Mouse (Mus musculus) stomach, postnatal 0 days (tissue): ENCODE data around the gene Lpar3. TPM values are rescaled to one million over a fixed set of nuclear protein-coding genes. Genes with fewer than 3 reads are reported as not detected.

Experiments used
- ATAC-seq: fragments of 200-750 bp; cut with Nextera tagmentation; 2 replicates; pipeline ENCODE4 v1.8.0; 2017; ENCODE audit not compliant: low FRiP score, low TSS enrichment
- DNase-seq: peaks from one replicate; pipeline ENCODE4 v3.0.0-alpha.2; 2016; ENCODE audit warnings: low spot score
- H3K27ac ChIP-seq: fragments of 300-500 bp; sonication (generic); replicated peaks from 2 replicates; pipeline ENCODE4 v1.5.1; 2014; ENCODE audit warnings: mild to moderate bottlenecking, control low read depth
- H3K27me3 ChIP-seq: fragments of 300-500 bp; sonication (generic); 2 replicates; pipeline ENCODE4 v1.6.1; 2014; ENCODE audit warnings: low read length; ENCODE audit not compliant: control insufficient read depth, insufficient read depth
- H3K36me3 ChIP-seq: fragments of 300-500 bp; sonication (generic); 2 replicates; pipeline ENCODE4 v1.6.1; 2014; ENCODE audit warnings: low read length, mixed read lengths; ENCODE audit not compliant: control insufficient read depth, insufficient read depth
- H3K4me1 ChIP-seq: fragments of 300-500 bp; sonication (generic); replicated peaks from 2 replicates; pipeline ENCODE4 v1.6.1; 2014; ENCODE audit warnings: antibody characterized with exemption; ENCODE audit not compliant: control insufficient read depth, insufficient read depth
- H3K4me2 ChIP-seq: fragments of 300-500 bp; sonication (generic); replicated peaks from 2 replicates; pipeline ENCODE4 v1.6.1; 2014; ENCODE audit warnings: low read depth, mild to moderate bottlenecking, control low read depth, moderate library complexity
- H3K4me3 ChIP-seq: fragments of 300-500 bp; sonication (generic); 2 replicates; pipeline ENCODE4 v1.5.1; 2014; ENCODE audit warnings: low read depth, low read length, control low read depth
- H3K9ac ChIP-seq: fragments of 300-500 bp; sonication (generic); 2 replicates; pipeline ENCODE4 v1.6.1; 2014; ENCODE audit warnings: mild to moderate bottlenecking, low read length, control low read depth, mixed read lengths
- H3K9me3 ChIP-seq: fragments of 300-500 bp; sonication (generic); 2 replicates; pipeline ENCODE4 v1.6.1; 2016; ENCODE audit warnings: low read length; ENCODE audit not compliant: control insufficient read depth
- CTCF ChIP-seq: IDR thresholded peaks from 2 replicates; pipeline ENCODE4 v1.5.1; 2016; ENCODE audit warnings: antibody characterized with exemption, low read depth, mild to moderate bottlenecking, moderate library complexity
- EP300 ChIP-seq: optimal IDR thresholded peaks from 2 replicates; pipeline ENCODE3; 2016; ENCODE audit warnings: antibody characterized with exemption
- WGBS: fragments of 180-500 bp; shearing (Covaris S2); extraction: QIAGEN DNeasy Blood & Tissue Kit; methylation state at CpG from one replicate; pipeline ENCODE4 v1.1.7; 2014; 5-methylcytosine and 5-hydroxymethylcytosine counted together
- polyA plus RNA-seq: library from polyadenylated mRNA; unstranded; fragments of >200 nt; fragmentation: Nextera tagmentation; extraction: Ambion mirVana; gene quantifications from 2 replicates; pipeline ENCODE4 v1.2.1, GENCODE M21; 2015

The Lpar3 gene
- polyA plus RNA-seq, 1 experiment from 2014 or later, result 0.38 TPM

GRCm38 (mm10) chr3:146237676-146238075 is 16.9 kb downstream of the Lpar3 start:
- DNase-seq, result no peak
- no peak for ATAC-seq
- Histone ChIP-seq H3K9me3 (no peaks in the 10 kb centered on the region), H3K4me3 (no peak overlapping the region), H3K27me3 (no peaks in the 10 kb centered on the region), H3K4me1 (no peaks in the 10 kb centered on the region), H3K27ac (no peak overlapping the region), H3K4me2 (no peak overlapping the region), H3K36me3 (no peaks in the 10 kb centered on the region), H3K9ac (no peak overlapping the region)
- 72% methylated on average over 5 of the region's 5 CpGs for WGBS
- TF ChIP-seq CTCF, result no peak
- TF ChIP-seq EP300, result no peak

GRCm38 (mm10) chr3:146244630-146245029 is 23.9 kb downstream of the Lpar3 start:
- no peaks in the 10 kb centered on the region for H3K27me3 ChIP-seq
- H3K9ac ChIP-seq, result no peak overlapping the region
- H3K9me3 ChIP-seq, result no peaks in the 10 kb centered on the region
- ATAC-seq, result no peak
- no peak for DNase-seq
- H3K4me1 ChIP-seq, result no peaks in the 10 kb centered on the region
- 85% methylated on average over 1 of the region's 1 CpGs for WGBS
- H3K4me2 ChIP-seq, result no peak overlapping the region
- H3K4me3 ChIP-seq, result no peak overlapping the region
- no peak overlapping the region for H3K27ac ChIP-seq
- TF ChIP-seq CTCF (no peak), EP300 (no peak)
- no peaks in the 10 kb centered on the region for H3K36me3 ChIP-seq

GRCm38 (mm10) chr3:146246557-146246956 is 25.8 kb downstream of the Lpar3 start:
- TF ChIP-seq EP300, result no peak
- no peak for TF ChIP-seq CTCF
- no peak for ATAC-seq
- WGBS, result 61% methylated on average over 8 of the region's 8 CpGs

GRCm38 (mm10) chr3:146246992-146247391 is 26.2 kb downstream of the Lpar3 start:
- Histone ChIP-seq H3K27ac (peak overlapping the region; percentile 4; the same call in 1 of the 2 replicates), H3K9ac (no peak overlapping the region), H3K4me3 (no peak overlapping the region), H3K27me3 (no peaks in the 10 kb centered on the region), H3K36me3 (no peaks in the 10 kb centered on the region), H3K4me2 (no peak overlapping the region), H3K9me3 (no peaks in the 10 kb centered on the region), H3K4me1 (no peaks in the 10 kb centered on the region)
- no peak for TF ChIP-seq CTCF
- TF ChIP-seq EP300, result no peak
- ATAC-seq (no peak), DNase-seq (no peak)
- WGBS, result 49% methylated on average over 2 of the region's 2 CpGs

More at GRCm38 (mm10) chr3:146246557-146246956, 25.8 kb downstream of the Lpar3 start:
- no peaks in the 10 kb centered on the region for H3K4me1 ChIP-seq
- H3K27me3 ChIP-seq, result no peaks in the 10 kb centered on the region
- H3K4me2 ChIP-seq, result no peak overlapping the region
- H3K9me3 ChIP-seq, result no peaks in the 10 kb centered on the region
- H3K27ac ChIP-seq, result peak overlapping the region; percentile 4; the same call in 1 of the 2 replicates
- H3K9ac ChIP-seq, result no peak overlapping the region
- no peak overlapping the region for H3K4me3 ChIP-seq
- no peaks in the 10 kb centered on the region for H3K36me3 ChIP-seq
- no peak for DNase-seq

GRCm38 (mm10) chr3:146249895-146250294 is 29.1 kb downstream of the Lpar3 start:
- no peak for DNase-seq
- Histone ChIP-seq H3K4me3 (no peak overlapping the region), H3K4me1 (no peaks in the 10 kb centered on the region; the same call in 1 of the 2 replicates), H3K4me2 (no peak overlapping the region), H3K9ac (no peak overlapping the region), H3K27me3 (no peaks in the 10 kb centered on the region), H3K9me3 (no peaks in the 10 kb centered on the region), H3K36me3 (no peaks in the 10 kb centered on the region), H3K27ac (no peak overlapping the region)
- no peak for TF ChIP-seq EP300
- no peak for TF ChIP-seq CTCF
- WGBS, result 60% methylated on average over 8 of the region's 8 CpGs
- ATAC-seq, result peak; percentile 43; the same call in 1 of the 2 replicates

- DNase-seq (no peak), ATAC-seq (no peak)
- 65% methylated on average over 6 of the region's 6 CpGs for WGBS
Observed at GRCm38 (mm10) chr3:146251771-146252170, 31.0 kb downstream of the Lpar3 start.

More at GRCm38 (mm10) chr3:146251771-146252170, 31.0 kb downstream of the Lpar3 start:
- Histone ChIP-seq H3K36me3 (no peaks in the 10 kb centered on the region), H3K27ac (no peak overlapping the region), H3K4me3 (no peak overlapping the region), H3K9me3 (no peaks in the 10 kb centered on the region), H3K27me3 (no peaks in the 10 kb centered on the region), H3K4me1 (no peaks in the 10 kb centered on the region; the same call in 1 of the 2 replicates), H3K9ac (no peak overlapping the region), H3K4me2 (no peak overlapping the region)
- no peak for TF ChIP-seq EP300
